Mouse (Mus musculus): ENCODE data around the gene P2ry14. TPM values are rescaled to one million over a fixed set of nuclear protein-coding genes. Genes with fewer than 3 reads are reported as not detected.

The P2ry14 gene
- polyA plus RNA-seq, 1 experiment from 2014 or later, result 5.9 TPM

- H3K4me3 ChIP-seq (ENCODE audit: low read length), result no peak overlapping the region
- 78% methylated on average over 5 of the region's 5 CpGs for whole genome bisulfite sequencing
- peak overlapping the region; percentile 17; the same call in 1 of the 2 replicates for H3K27ac ChIP-seq (ENCODE audit: low read depth, low read length)
- no peak overlapping the region for H3K4me2 ChIP-seq (ENCODE audit: low read length)
- H3K9me3 ChIP-seq (ENCODE audit: control insufficient read depth, low read length), result no peaks in the 10 kb centered on the region
- H3K9ac ChIP-seq (ENCODE audit: low read depth, low read length), result no peak overlapping the region
- H3K27me3 ChIP-seq (replicated peaks; ENCODE audit: control insufficient read depth, insufficient read depth, low read length), result no peaks in the 10 kb centered on the region
- ATAC-seq, result peak; percentile 83
- no peaks in the 10 kb centered on the region for H3K4me1 ChIP-seq (ENCODE audit: control insufficient read depth, insufficient read depth, low read depth, low read length)
- no peaks in the 10 kb centered on the region for H3K36me3 ChIP-seq (ENCODE audit: control insufficient read depth, insufficient read depth, low read length)
These were observed 17.3 kb downstream of the P2ry14 start for GRCm38 (mm10) chr3:59135911-59136653.

DNA sequence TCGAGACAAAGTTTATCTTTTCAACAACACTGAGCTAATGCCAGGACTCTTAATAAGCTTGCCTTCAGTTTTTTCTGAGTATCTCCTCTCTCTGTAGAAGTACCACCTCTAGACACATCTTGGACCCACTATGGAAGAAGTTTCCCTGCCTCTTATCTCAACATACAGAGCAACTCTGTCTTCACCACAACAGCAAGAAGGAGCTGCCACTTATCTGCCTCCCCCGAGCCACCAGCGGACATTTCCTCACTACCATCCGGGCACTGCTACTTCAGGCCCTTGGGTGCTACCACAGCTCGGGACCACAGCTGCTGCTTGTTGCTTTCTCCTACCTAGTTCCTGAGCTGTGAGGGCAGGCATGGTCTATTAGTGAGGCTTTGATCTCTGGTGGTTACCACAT is 20.2 kb downstream of the P2ry14 start:
- no peak overlapping the region for H3K9ac ChIP-seq (ENCODE audit: low read depth, low read length)
- no peak overlapping the region for H3K27ac ChIP-seq (ENCODE audit: low read depth, low read length)
- no peaks in the 10 kb centered on the region for H3K27me3 ChIP-seq (replicated peaks; ENCODE audit: control insufficient read depth, insufficient read depth, low read length)
- no peaks in the 10 kb centered on the region for H3K9me3 ChIP-seq (ENCODE audit: control insufficient read depth, low read length)
- no peak overlapping the region for H3K4me3 ChIP-seq (ENCODE audit: low read length)
- H3K36me3 ChIP-seq (ENCODE audit: control insufficient read depth, insufficient read depth, low read length), result no peaks in the 10 kb centered on the region
- H3K4me2 ChIP-seq (ENCODE audit: low read length), result no peak overlapping the region
- H3K4me1 ChIP-seq (ENCODE audit: control insufficient read depth, insufficient read depth, low read depth, low read length), result no peaks in the 10 kb centered on the region
- WGBS, result 89% methylated on average over 5 of the region's 5 CpGs
- ATAC-seq, result no peak

- Histone ChIP-seq H3K9me3 (ENCODE audit: control insufficient read depth, low read length) (no peaks in the 10 kb centered on the region), H3K27me3 (replicated peaks; ENCODE audit: control insufficient read depth, insufficient read depth, low read length) (no peaks in the 10 kb centered on the region), H3K4me3 (ENCODE audit: low read length) (no peak overlapping the region), H3K4me1 (ENCODE audit: control insufficient read depth, insufficient read depth, low read depth, low read length) (no peaks in the 10 kb centered on the region), H3K9ac (ENCODE audit: low read depth, low read length) (no peak overlapping the region), H3K27ac (ENCODE audit: low read depth, low read length) (no peak overlapping the region), H3K4me2 (ENCODE audit: low read length) (no peak overlapping the region), H3K36me3 (ENCODE audit: control insufficient read depth, insufficient read depth, low read length) (no peaks in the 10 kb centered on the region)
- WGBS, result 92% methylated on average over 4 of the region's 4 CpGs
- no peak for ATAC-seq
These were observed 21.5 kb downstream of the P2ry14 start for GRCm38 (mm10) chr3:59131966-59132365.

DNA sequence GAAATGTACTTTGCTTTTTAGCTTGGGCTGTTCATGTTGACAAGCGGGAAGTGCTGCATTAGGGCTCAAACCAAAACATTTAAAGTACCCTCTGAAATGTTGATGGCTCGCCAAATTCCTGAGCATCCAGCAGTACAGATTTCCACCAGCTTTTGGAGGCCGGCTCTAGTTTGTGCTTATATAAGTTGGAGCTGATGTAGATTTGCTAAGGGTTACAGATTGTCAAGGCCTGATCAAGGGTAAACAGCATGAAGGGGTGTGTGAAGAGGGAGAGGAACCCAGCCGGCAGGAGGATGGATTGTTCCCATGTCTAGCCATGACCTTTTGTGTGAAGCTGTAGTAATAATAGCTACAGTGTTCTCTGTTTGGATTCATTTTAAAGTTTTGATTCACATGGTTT is 22.3 kb downstream of the P2ry14 start:
- no peak overlapping the region for H3K4me2 ChIP-seq (ENCODE audit: low read length)
- 77% methylated on average over 4 of the region's 4 CpGs for WGBS
- no peak for ATAC-seq

GRCm38 (mm10) chr3:59130431-59130830 is 23.0 kb downstream of the P2ry14 start:
- no peak overlapping the region for H3K9ac ChIP-seq (ENCODE audit: low read depth, low read length)
- ATAC-seq, result no peak
- no peaks in the 10 kb centered on the region for H3K27me3 ChIP-seq (replicated peaks; ENCODE audit: control insufficient read depth, insufficient read depth, low read length)
- no peak overlapping the region for H3K4me2 ChIP-seq (ENCODE audit: low read length)
- H3K9me3 ChIP-seq (ENCODE audit: control insufficient read depth, low read length), result no peaks in the 10 kb centered on the region
- 65% methylated on average over 8 of the region's 8 CpGs for WGBS
- no peak overlapping the region for H3K27ac ChIP-seq (ENCODE audit: low read depth, low read length)
- no peak overlapping the region for H3K4me3 ChIP-seq (ENCODE audit: low read length)
- no peaks in the 10 kb centered on the region for H3K36me3 ChIP-seq (ENCODE audit: control insufficient read depth, insufficient read depth, low read length)
- no peaks in the 10 kb centered on the region for H3K4me1 ChIP-seq (ENCODE audit: control insufficient read depth, insufficient read depth, low read depth, low read length)

More for the DNA sequence above, 22.3 kb downstream of the P2ry14 start:
- no peaks in the 10 kb centered on the region for H3K36me3 ChIP-seq (ENCODE audit: control insufficient read depth, insufficient read depth, low read length)
- H3K4me3 ChIP-seq (ENCODE audit: low read length), result no peak overlapping the region
- no peaks in the 10 kb centered on the region for H3K27me3 ChIP-seq (replicated peaks; ENCODE audit: control insufficient read depth, insufficient read depth, low read length)
- H3K27ac ChIP-seq (ENCODE audit: low read depth, low read length), result no peak overlapping the region
- no peak overlapping the region for H3K9ac ChIP-seq (ENCODE audit: low read depth, low read length)
- no peaks in the 10 kb centered on the region for H3K4me1 ChIP-seq (ENCODE audit: control insufficient read depth, insufficient read depth, low read depth, low read length)
- H3K9me3 ChIP-seq (ENCODE audit: control insufficient read depth, low read length), result no peaks in the 10 kb centered on the region

DNA sequence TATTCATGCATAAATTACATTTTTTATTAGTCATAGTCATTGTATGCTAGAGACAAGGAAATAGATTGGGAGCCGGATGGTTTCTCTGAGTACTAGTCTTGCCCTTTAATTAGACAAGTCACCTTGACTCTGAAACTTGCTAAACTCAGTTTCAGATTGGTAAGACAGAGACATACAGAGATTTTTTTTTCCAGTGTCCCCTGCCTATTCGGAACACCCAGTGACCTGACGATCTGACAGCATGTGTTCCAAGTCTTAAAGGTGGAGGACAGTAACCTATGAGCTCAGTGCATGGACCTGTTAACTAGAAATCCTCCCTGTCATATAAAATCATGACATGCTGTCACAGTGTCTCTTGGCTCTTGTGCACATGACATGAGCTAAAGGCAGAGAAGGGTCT is 23.9 kb downstream of the P2ry14 start:
- Histone ChIP-seq H3K4me3 (ENCODE audit: low read length) (no peak overlapping the region), H3K4me2 (ENCODE audit: low read length) (no peak overlapping the region), H3K4me1 (ENCODE audit: control insufficient read depth, insufficient read depth, low read depth, low read length) (no peaks in the 10 kb centered on the region), H3K27ac (ENCODE audit: low read depth, low read length) (no peak overlapping the region), H3K27me3 (replicated peaks; ENCODE audit: control insufficient read depth, insufficient read depth, low read length) (no peaks in the 10 kb centered on the region), H3K9ac (ENCODE audit: low read depth, low read length) (no peak overlapping the region), H3K36me3 (ENCODE audit: control insufficient read depth, insufficient read depth, low read length) (no peaks in the 10 kb centered on the region), H3K9me3 (ENCODE audit: control insufficient read depth, low read length) (no peaks in the 10 kb centered on the region)
- ATAC-seq, result no peak
- WGBS, result 85% methylated on average over 3 of the region's 3 CpGs

DNA sequence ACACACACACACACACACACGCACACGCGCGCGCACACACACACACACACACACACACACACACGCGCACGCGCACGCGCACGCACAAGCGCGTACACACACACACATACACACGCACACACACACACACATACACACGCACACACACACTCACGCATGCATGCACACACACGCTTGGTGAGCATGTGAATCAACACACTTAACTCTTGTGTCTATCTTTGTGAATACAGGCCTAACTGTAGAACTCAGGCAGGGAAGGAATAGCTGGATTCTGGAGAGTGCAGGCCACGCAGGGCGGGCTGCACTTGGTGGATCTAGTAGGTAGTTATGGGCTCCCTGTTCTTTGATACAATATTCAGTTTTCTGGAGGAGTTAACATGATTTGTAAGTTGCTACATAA is 24.7 kb downstream of the P2ry14 start:
- no peak overlapping the region for H3K4me3 ChIP-seq (ENCODE audit: low read length)
- no peaks in the 10 kb centered on the region for H3K27me3 ChIP-seq (replicated peaks; ENCODE audit: control insufficient read depth, insufficient read depth, low read length)
- no peak overlapping the region for H3K27ac ChIP-seq (ENCODE audit: low read depth, low read length)
- H3K4me1 ChIP-seq (ENCODE audit: control insufficient read depth, insufficient read depth, low read depth, low read length), result no peaks in the 10 kb centered on the region
- no peak overlapping the region for H3K4me2 ChIP-seq (ENCODE audit: low read length)
- no peak for ATAC-seq
- H3K9ac ChIP-seq (ENCODE audit: low read depth, low read length), result no peak overlapping the region
- no peaks in the 10 kb centered on the region for H3K36me3 ChIP-seq (ENCODE audit: control insufficient read depth, insufficient read depth, low read length)
- no peaks in the 10 kb centered on the region for H3K9me3 ChIP-seq (ENCODE audit: control insufficient read depth, low read length)
- 83% methylated on average over 20 of the region's 20 CpGs for WGBS

DNA sequence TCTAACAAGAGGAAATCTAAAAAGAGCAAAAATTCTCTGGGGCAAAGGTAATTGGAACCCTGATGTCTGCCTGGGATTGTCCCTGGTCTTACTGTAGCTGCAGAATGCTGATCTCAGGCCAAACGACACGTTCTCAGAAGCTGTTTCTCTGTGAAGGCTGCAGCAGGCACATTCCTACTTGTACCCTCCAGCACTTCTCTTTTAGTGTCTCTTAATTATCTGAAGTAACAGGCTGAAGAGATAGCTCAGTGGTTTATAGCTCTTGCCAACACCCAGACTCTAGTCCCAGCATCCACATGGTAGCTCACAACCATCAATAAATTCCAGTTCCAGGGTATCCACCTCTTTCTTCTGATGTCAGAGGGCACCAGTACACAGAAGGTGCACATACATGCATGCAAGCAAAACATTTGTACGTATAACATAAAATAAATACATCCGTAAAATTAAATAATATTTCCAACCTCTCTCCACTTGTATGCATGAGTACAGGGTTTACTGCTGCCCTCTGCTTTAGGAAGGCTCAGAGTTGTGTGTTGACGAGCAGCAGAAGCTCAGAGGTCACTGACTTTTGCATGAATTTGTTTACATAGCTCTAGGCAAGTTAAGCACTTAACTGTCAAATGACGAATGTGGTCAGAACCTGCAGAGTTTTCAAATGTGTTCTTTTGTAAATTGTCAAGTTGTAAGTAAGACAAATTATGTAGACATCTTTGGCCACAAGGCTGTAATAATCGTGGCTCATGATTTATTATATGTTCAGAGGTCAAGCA is 27.4 kb downstream of the P2ry14 start:
- Histone ChIP-seq H3K27ac (ENCODE audit: low read depth, low read length) (no peak overlapping the region), H3K4me1 (ENCODE audit: control insufficient read depth, insufficient read depth, low read depth, low read length) (no peaks in the 10 kb centered on the region), H3K9ac (ENCODE audit: low read depth, low read length) (no peak overlapping the region), H3K9me3 (ENCODE audit: control insufficient read depth, low read length) (no peaks in the 10 kb centered on the region), H3K4me2 (ENCODE audit: low read length) (no peak overlapping the region), H3K36me3 (ENCODE audit: control insufficient read depth, insufficient read depth, low read length) (no peaks in the 10 kb centered on the region), H3K27me3 (replicated peaks; ENCODE audit: control insufficient read depth, insufficient read depth, low read length) (no peaks in the 10 kb centered on the region), H3K4me3 (ENCODE audit: low read length) (no peak overlapping the region)
- ATAC-seq, result no peak
- WGBS, result 69% methylated on average over 7 of the region's 7 CpGs

DNA sequence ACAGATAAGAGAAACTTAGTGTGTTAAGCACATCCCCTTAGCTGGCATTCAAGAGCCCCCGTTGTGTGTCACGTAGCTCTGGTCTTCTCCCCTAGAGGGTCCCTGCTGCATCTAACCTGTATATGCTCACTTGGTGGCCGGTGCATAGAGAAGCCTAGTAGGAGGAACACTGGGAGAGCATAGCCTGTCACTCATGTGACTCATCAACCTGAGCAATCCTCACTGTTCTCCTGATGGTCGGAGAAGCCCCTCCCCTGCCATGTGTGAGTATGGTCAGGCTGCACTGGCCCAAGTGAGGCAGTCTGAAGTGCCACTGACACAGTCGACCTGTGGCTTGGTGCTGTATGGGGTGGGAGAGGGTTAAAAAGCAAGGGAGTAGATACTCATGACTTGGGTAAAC is 28.4 kb downstream of the P2ry14 start:
- ATAC-seq, result no peak
- 77% methylated on average over 5 of the region's 5 CpGs for WGBS

More for the DNA sequence above, 28.4 kb downstream of the P2ry14 start:
- Histone ChIP-seq H3K9me3 (ENCODE audit: control insufficient read depth, low read length) (no peaks in the 10 kb centered on the region), H3K27me3 (replicated peaks; ENCODE audit: control insufficient read depth, insufficient read depth, low read length) (no peaks in the 10 kb centered on the region), H3K9ac (ENCODE audit: low read depth, low read length) (no peak overlapping the region), H3K27ac (ENCODE audit: low read depth, low read length) (no peak overlapping the region), H3K4me3 (ENCODE audit: low read length) (no peak overlapping the region), H3K4me1 (ENCODE audit: control insufficient read depth, insufficient read depth, low read depth, low read length) (no peaks in the 10 kb centered on the region), H3K36me3 (ENCODE audit: control insufficient read depth, insufficient read depth, low read length) (no peaks in the 10 kb centered on the region), H3K4me2 (ENCODE audit: low read length) (no peak overlapping the region)
